Comparison of ENCODE assay signal across 14 mouse cellular contexts in the genomic region with DNA sequence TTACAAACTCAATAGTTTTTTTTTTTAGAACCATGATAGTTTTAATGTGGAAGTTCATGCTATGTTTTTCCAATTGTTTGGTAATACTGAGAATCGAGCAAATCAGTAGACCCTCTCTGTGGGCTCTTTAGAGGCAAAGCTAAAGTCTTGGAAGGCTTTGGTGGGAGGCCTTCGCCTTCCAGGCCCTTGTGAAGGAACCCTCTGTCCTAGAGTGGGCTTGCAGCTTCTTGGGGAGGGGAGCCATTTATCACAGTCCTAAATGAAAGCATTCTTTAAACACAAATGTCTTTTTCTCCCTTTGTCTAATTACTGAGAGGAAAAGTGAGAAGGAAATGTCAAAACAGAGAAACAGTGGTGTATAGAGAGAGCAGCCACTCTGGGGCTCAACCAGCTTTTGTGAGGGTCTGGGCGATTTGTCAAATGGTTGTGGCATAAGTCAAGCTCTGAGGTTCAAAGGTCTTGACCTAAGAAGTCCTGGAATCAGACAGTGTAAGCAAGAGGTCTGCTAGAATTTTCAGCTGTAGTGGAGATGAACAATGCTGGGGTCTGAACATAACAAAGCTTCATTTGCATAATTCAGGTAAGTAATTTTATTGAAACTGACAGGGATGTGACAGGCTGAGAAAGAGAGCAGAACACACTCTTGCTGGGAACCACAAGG.
DNase-seq lines count a peak whose midpoint lies in the region; ATAC-seq and TF ChIP-seq lines count a peak whose summit lies in the region.
"Had no signal": no experiment of that assay in that cellular context is flagged by ENCODE, and none has a peak within 500 bp of the region (broad histone marks: within the 10 kb centered on the region; RNA-seq: fewer than 3 reads in every experiment).

No protein-coding gene starts in this region.

- H3K4me3 ChIP-seq in forebrain, embryonic 12.5 days (replicated peaks), result no peak overlapping the region
- H3K4me3 ChIP-seq in hindbrain, embryonic 16.5 days (ENCODE audit: low read length), result no peak overlapping the region
- no peak overlapping the region for H3K4me3 ChIP-seq in neural tube, embryonic 11.5 days (ENCODE audit: low read depth, low read length)
- no peak overlapping the region for H3K4me3 ChIP-seq in intestine, embryonic 16.5 days (ENCODE audit: low read length)
- H3K4me3 ChIP-seq in thymus, adult 2 months (ENCODE audit: control insufficient read depth, insufficient read depth, low read length), result no peak overlapping the region
- H3K4me3 ChIP-seq in left cerebral cortex, adult 2 months, result no peak overlapping the region
- H3K4me3 ChIP-seq: liver, embryonic 15.5 days had no signal

- WGBS in forebrain, embryonic 12.5 days, result 11% methylated on average over 3 of the region's 3 CpGs
- WGBS in hindbrain, embryonic 16.5 days, result 15% methylated on average over 3 of the region's 3 CpGs
- 2% methylated on average over 3 of the region's 3 CpGs for WGBS in neural tube, embryonic 11.5 days
- 43% methylated on average over 3 of the region's 3 CpGs for WGBS in intestine, embryonic 16.5 days
- WGBS in thymus, adult 2 months, result 65% methylated on average over 3 of the region's 3 CpGs

- no peak for TF ChIP-seq CTCF in thymus, adult 2 months (IDR thresholded peaks at IDR 0.05; ENCODE audit: borderline replicate concordance, control insufficient read depth, extremely low read depth, insufficient read depth, low read length, poor library complexity)
- no peak for TF ChIP-seq CTCF in left cerebral cortex, adult 2 months (IDR thresholded peaks at IDR 0.05)

- DNase-seq in embryo, embryonic 10.5 days (ENCODE audit: low spot score), result peak; percentile 93
- peak; percentile 36 for DNase-seq in neural tube, embryonic 11.5 days (ENCODE audit: low spot score)
- DNase-seq in urinary bladder, adult 2 months (ENCODE audit: low spot score), result no peak
- no peak for DNase-seq in thymus, adult 2 months
- no peak for DNase-seq in left cerebral cortex, adult 2 months (ENCODE audit: extremely low spot score in 1 of 2, low spot score in 2 of 2)
- DNase-seq: cerebellum, adult 11-12 months; kidney, postnatal 10 days; lung, postnatal 4 days; thymus, adult 18-20 months had no signal

- H3K9ac ChIP-seq in forebrain, embryonic 12.5 days, result no peak overlapping the region
- H3K9ac ChIP-seq in hindbrain, embryonic 16.5 days (ENCODE audit: low read depth, low read length), result no peak overlapping the region
- no peak overlapping the region for H3K9ac ChIP-seq in neural tube, embryonic 11.5 days (ENCODE audit: low read length)
- no peak overlapping the region for H3K9ac ChIP-seq in intestine, embryonic 16.5 days (ENCODE audit: low read depth, low read length)
- H3K9ac ChIP-seq: liver, embryonic 15.5 days had no signal

- no peak overlapping the region for H3K4me2 ChIP-seq in forebrain, embryonic 12.5 days
- no peak overlapping the region for H3K4me2 ChIP-seq in hindbrain, embryonic 16.5 days (ENCODE audit: low read length)
- H3K4me2 ChIP-seq in neural tube, embryonic 11.5 days (ENCODE audit: low read depth), result no peak overlapping the region
- no peak overlapping the region for H3K4me2 ChIP-seq in intestine, embryonic 16.5 days (ENCODE audit: low read depth, low read length)
- H3K4me2 ChIP-seq: liver, embryonic 15.5 days had no signal

- peak overlapping the region; percentile 70 for H3K27ac ChIP-seq in forebrain, embryonic 12.5 days
- H3K27ac ChIP-seq in hindbrain, embryonic 16.5 days (ENCODE audit: low read depth, low read length), result 0 out of 2 replicates have a peak overlapping the region, but pooled peaks have one; percentile 29
- no peak overlapping the region for H3K27ac ChIP-seq in neural tube, embryonic 11.5 days (ENCODE audit: low read depth, low read length)
- no peak overlapping the region for H3K27ac ChIP-seq in intestine, embryonic 16.5 days (ENCODE audit: low read length)
- no peak overlapping the region for H3K27ac ChIP-seq in thymus, adult 2 months (ENCODE audit: control insufficient read depth, insufficient read depth, low read length)
- H3K27ac ChIP-seq in left cerebral cortex, adult 2 months, result no peak overlapping the region
- H3K27ac ChIP-seq: liver, embryonic 15.5 days had no signal

- TF ChIP-seq POLR2A in thymus, adult 2 months (IDR thresholded peaks at IDR 0.05; ENCODE audit: control insufficient read depth, extremely low read depth, insufficient read depth, low read length, poor library complexity), result no peak

- no peaks in the 10 kb centered on the region for H3K9me3 ChIP-seq in forebrain, embryonic 12.5 days
- H3K9me3 ChIP-seq in hindbrain, embryonic 16.5 days (ENCODE audit: control insufficient read depth, low read length), result no peaks in the 10 kb centered on the region
- H3K9me3 ChIP-seq in neural tube, embryonic 11.5 days (ENCODE audit: control insufficient read depth, low read length), result no peaks in the 10 kb centered on the region
- H3K9me3 ChIP-seq in intestine, embryonic 16.5 days (ENCODE audit: control insufficient read depth, low read length), result no peaks in the 10 kb centered on the region
- H3K9me3 ChIP-seq: G1E; liver, embryonic 15.5 days had no signal

- intact Hi-C loops in left cerebral cortex, adult 2 months (cut with DNase I), result no loop called here

- no peaks in the 10 kb centered on the region for H3K27me3 ChIP-seq in forebrain, embryonic 12.5 days
- no peaks in the 10 kb centered on the region for H3K27me3 ChIP-seq in hindbrain, embryonic 16.5 days (replicated peaks; ENCODE audit: control insufficient read depth, insufficient read depth, low read length)
- no peaks in the 10 kb centered on the region for H3K27me3 ChIP-seq in neural tube, embryonic 11.5 days (ENCODE audit: control insufficient read depth, insufficient read depth, low read length)
- no peaks in the 10 kb centered on the region for H3K27me3 ChIP-seq in intestine, embryonic 16.5 days (replicated peaks; ENCODE audit: control insufficient read depth, insufficient read depth, low read length)
- no peaks in the 10 kb centered on the region for H3K27me3 ChIP-seq in thymus, adult 2 months (ENCODE audit: control insufficient read depth, insufficient read depth, low read length)
- H3K27me3 ChIP-seq: liver, embryonic 15.5 days had no signal

- H3K36me3 ChIP-seq in forebrain, embryonic 12.5 days (replicated peaks), result no peaks in the 10 kb centered on the region
- H3K36me3 ChIP-seq in hindbrain, embryonic 16.5 days (ENCODE audit: control insufficient read depth, insufficient read depth, low read length), result no peaks in the 10 kb centered on the region
- H3K36me3 ChIP-seq in neural tube, embryonic 11.5 days (ENCODE audit: control insufficient read depth, insufficient read depth, low read length), result no peaks in the 10 kb centered on the region
- no peaks in the 10 kb centered on the region for H3K36me3 ChIP-seq in intestine, embryonic 16.5 days (ENCODE audit: control insufficient read depth, insufficient read depth, low read length)
- no peaks in the 10 kb centered on the region for H3K36me3 ChIP-seq in thymus, adult 2 months (ENCODE audit: control insufficient read depth, insufficient read depth, low read length)
- H3K36me3 ChIP-seq: G1E; liver, embryonic 15.5 days had no signal

- peaks cover 23% of the 10 kb centered on the region for H3K4me1 ChIP-seq in forebrain, embryonic 12.5 days
- peaks cover 6% of the 10 kb centered on the region for H3K4me1 ChIP-seq in hindbrain, embryonic 16.5 days (ENCODE audit: control insufficient read depth, insufficient read depth, low read depth, low read length)
- H3K4me1 ChIP-seq in neural tube, embryonic 11.5 days (ENCODE audit: control insufficient read depth, insufficient read depth, low read length), result peaks cover 14% of the 10 kb centered on the region; the same call in 1 of the 2 replicates
- H3K4me1 ChIP-seq in intestine, embryonic 16.5 days (ENCODE audit: control insufficient read depth, insufficient read depth, low read length), result no peaks in the 10 kb centered on the region
- H3K4me1 ChIP-seq in thymus, adult 2 months (replicated peaks; ENCODE audit: control insufficient read depth, insufficient read depth, low read length), result no peaks in the 10 kb centered on the region
- H3K4me1 ChIP-seq: liver, embryonic 15.5 days had no signal

- peak; percentile 39; the same call in 1 of the 2 replicates for ATAC-seq in forebrain, embryonic 12.5 days (ENCODE audit: low FRiP score)
- peak; percentile 73 for ATAC-seq in hindbrain, embryonic 16.5 days
- peak; percentile 66 for ATAC-seq in neural tube, embryonic 11.5 days (ENCODE audit: insufficient read depth, low FRiP score, low TSS enrichment)
- no peak for ATAC-seq in intestine, embryonic 16.5 days

Comparison
In these comparisons a context has a peak if more than half of its experiments do, and no peak if none do; other contexts are left out.
1. DNase-seq: peak in embryo, embryonic 10.5 days (single experiment) and neural tube, embryonic 11.5 days (single experiment); none in urinary bladder, adult 2 months (single experiment), thymus, adult 2 months (single experiment) and left cerebral cortex, adult 2 months (0 of 2).
2. H3K27ac ChIP-seq: peak in forebrain, embryonic 12.5 days (single experiment) and hindbrain, embryonic 16.5 days (single experiment); none in neural tube, embryonic 11.5 days (single experiment), intestine, embryonic 16.5 days (single experiment), thymus, adult 2 months (single experiment) and left cerebral cortex, adult 2 months (single experiment).